In the genomic region with DNA sequence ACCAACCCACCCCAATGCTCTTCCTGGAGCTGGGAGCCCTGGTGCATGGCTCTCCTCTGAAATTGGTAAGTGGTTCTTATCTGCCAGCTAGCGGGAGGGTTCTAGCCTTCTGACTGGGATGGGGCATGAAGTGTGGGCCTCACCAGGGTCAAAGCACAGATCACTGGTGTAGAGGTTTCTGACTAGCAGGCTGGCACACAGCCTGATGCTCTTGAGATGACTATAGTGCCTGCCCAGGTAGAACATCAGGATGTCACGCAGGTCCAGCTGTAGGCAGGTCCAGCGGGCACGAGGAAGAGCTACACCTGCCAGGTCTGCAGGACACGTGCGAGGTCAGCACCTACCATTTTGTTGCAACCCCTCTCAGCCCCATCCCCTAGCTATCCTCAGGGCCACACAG, we compare ENCODE assay signal across 8 mouse cellular contexts. TPM values are rescaled to one million over a fixed set of nuclear protein-coding genes. Genes with fewer than 3 reads are reported as not detected.
A peak's percentile ranks its signal among the peaks of the same experiment; 100 is the strongest.
DNase-seq lines count a peak whose midpoint lies in the region; ATAC-seq and TF ChIP-seq lines count a peak whose summit lies in the region.

No protein-coding gene starts in this region.

- no peak overlapping the region for H3K9ac ChIP-seq in heart, embryonic 11.5 days (ENCODE audit: low read depth, low read length)
- peak overlapping the region; percentile 69 for H3K9ac ChIP-seq in MEL (ENCODE audit: control insufficient read depth, low read depth, low read length, poor library complexity, severe bottlenecking)
- peak overlapping the region; percentile 83; the same call in 1 of the 2 replicates for H3K9ac ChIP-seq in hindbrain, embryonic 14.5 days
- peak overlapping the region; percentile 88; the same call in 1 of the 2 replicates for H3K9ac ChIP-seq in midbrain, embryonic 12.5 days (replicated peaks)

- DNase-seq in heart, postnatal 25 days (ENCODE audit: low spot score): no peak
- DNase-seq in MEL (ENCODE audit: low read depth, low spot score): no peak
- no peak for DNase-seq in hindbrain, embryonic 14.5 days (ENCODE audit: low spot score)
- no peak for DNase-seq in left cerebral cortex, adult 11 months (ENCODE audit: low spot score)
- DNase-seq in lung, postnatal 4 days: no peak
- DNase-seq in urinary bladder, postnatal 25 days (ENCODE audit: low spot score): no peak

- intact Hi-C loops in heart, postnatal 25 days (cut with DNase I): no loop called here

- TF ChIP-seq EP300 in MEL (IDR thresholded peaks at IDR 0.05; ENCODE audit: low read depth in 1 of 2, low read length in 2 of 2): no peak

- H3K27me3 ChIP-seq in heart, embryonic 11.5 days (ENCODE audit: control insufficient read depth, insufficient read depth, low read length): no peaks in the 10 kb centered on the region
- no peaks in the 10 kb centered on the region for H3K27me3 ChIP-seq in MEL (ENCODE audit: control insufficient read depth in 1 of 2, insufficient read depth in 2 of 2, low read length in 2 of 2)
- H3K27me3 ChIP-seq in hindbrain, embryonic 14.5 days (ENCODE audit: control insufficient read depth, insufficient read depth, low read length): no peaks in the 10 kb centered on the region
- no peaks in the 10 kb centered on the region for H3K27me3 ChIP-seq in midbrain, embryonic 12.5 days

- H3K79me2 ChIP-seq in MEL (ENCODE audit: control insufficient read depth, insufficient read depth, low read length, poor library complexity): peaks cover 3% of the 10 kb centered on the region

- H3K36me3 ChIP-seq in heart, embryonic 11.5 days (ENCODE audit: control insufficient read depth, insufficient read depth, low read length): no peaks in the 10 kb centered on the region
- H3K36me3 ChIP-seq in MEL (ENCODE audit: control insufficient read depth in 1 of 2, insufficient read depth in 2 of 2, low read length in 2 of 2): peaks cover 0 to 9% of the 10 kb centered on the region in 2 experiments; a peak in 2 of 4 replicates
- no peaks in the 10 kb centered on the region for H3K36me3 ChIP-seq in hindbrain, embryonic 14.5 days (replicated peaks; ENCODE audit: control insufficient read depth, insufficient read depth)
- peaks cover 11% of the 10 kb centered on the region for H3K36me3 ChIP-seq in midbrain, embryonic 12.5 days

- H3K4me3 ChIP-seq in heart, embryonic 11.5 days (ENCODE audit: low read depth, low read length): no peak overlapping the region
- no peak overlapping the region for H3K4me3 ChIP-seq in MEL (ENCODE audit: control insufficient read depth in 1 of 2, insufficient read depth in 1 of 2, low read depth in 2 of 2, low read length in 2 of 2)
- peak overlapping the region; percentile 68; the same call in 1 of the 2 replicates for H3K4me3 ChIP-seq in hindbrain, embryonic 14.5 days (replicated peaks; ENCODE audit: low read length)
- H3K4me3 ChIP-seq in midbrain, embryonic 12.5 days: peak overlapping the region; percentile 57

- no peak overlapping the region for H3K27ac ChIP-seq in heart, embryonic 11.5 days (ENCODE audit: low read depth, low read length)
- H3K27ac ChIP-seq in MEL (ENCODE audit: control insufficient read depth, low read depth, low read length): no peak overlapping the region
- no peak overlapping the region for H3K27ac ChIP-seq in hindbrain, embryonic 14.5 days
- 0 out of 2 replicates have a peak overlapping the region, but pooled peaks have one; percentile 86 for H3K27ac ChIP-seq in midbrain, embryonic 12.5 days (replicated peaks)

- TF ChIP-seq POLR2A in MEL (IDR thresholded peaks at IDR 0.05; ENCODE audit: control insufficient read depth in 1 of 2, insufficient read depth in 1 of 2, low read depth in 1 of 2, low read length in 2 of 2, poor library complexity in 1 of 2): no peak

- TF ChIP-seq CTCF in MEL (IDR thresholded peaks at IDR 0.05 in 2 of 3, conservative IDR thresholded peaks at IDR 0.05 in 1 of 3; ENCODE audit: control insufficient read depth in 1 of 3, insufficient read depth in 1 of 3, low read depth in 2 of 3, low read length in 3 of 3, poor library complexity in 1 of 3, severe bottlenecking in 1 of 3): no peak

- H3K9me3 ChIP-seq in heart, embryonic 11.5 days (replicated peaks; ENCODE audit: control insufficient read depth, low read length): no peaks in the 10 kb centered on the region
- no peaks in the 10 kb centered on the region for H3K9me3 ChIP-seq in MEL (replicated peaks; ENCODE audit: insufficient read depth, low read length)
- H3K9me3 ChIP-seq in hindbrain, embryonic 14.5 days (ENCODE audit: control insufficient read depth, low read length): no peaks in the 10 kb centered on the region
- no peaks in the 10 kb centered on the region for H3K9me3 ChIP-seq in midbrain, embryonic 12.5 days

- peak overlapping the region; percentile 85; the same call in 1 of the 2 replicates for H3K4me2 ChIP-seq in heart, embryonic 11.5 days
- H3K4me2 ChIP-seq in hindbrain, embryonic 14.5 days (replicated peaks): peak overlapping the region; percentile 94
- peak overlapping the region; percentile 91 for H3K4me2 ChIP-seq in midbrain, embryonic 12.5 days (replicated peaks)

- 89% methylated on average over 6 of the region's 6 CpGs for WGBS in heart, embryonic 11.5 days (ENCODE audit: insufficient replicate concordance)
- 94% methylated on average over 6 of the region's 6 CpGs for WGBS in hindbrain, embryonic 14.5 days
- WGBS in midbrain, embryonic 12.5 days: 82% methylated on average over 6 of the region's 6 CpGs

- peaks cover 4% of the 10 kb centered on the region; the same call in 1 of the 2 replicates for H3K4me1 ChIP-seq in heart, embryonic 11.5 days (ENCODE audit: control insufficient read depth, insufficient read depth, low read length)
- peaks cover 0 to 16% of the 10 kb centered on the region in 2 experiments; a peak in 2 of 4 replicates for H3K4me1 ChIP-seq in MEL (ENCODE audit: control insufficient read depth in 1 of 2, insufficient read depth in 2 of 2, low read length in 2 of 2)
- H3K4me1 ChIP-seq in hindbrain, embryonic 14.5 days (replicated peaks; ENCODE audit: control insufficient read depth, insufficient read depth, low read length): peaks cover 14% of the 10 kb centered on the region
- H3K4me1 ChIP-seq in midbrain, embryonic 12.5 days: peaks cover 18% of the 10 kb centered on the region

- no peak for TF ChIP-seq RAD21 in MEL (IDR thresholded peaks at IDR 0.05; ENCODE audit: low read depth, low read length)

- no peak for ATAC-seq in heart, embryonic 11.5 days (replicated peaks; ENCODE audit: insufficient number of reproducible peaks, low FRiP score, low TSS enrichment)
- no peak for ATAC-seq in hindbrain, embryonic 14.5 days (ENCODE audit: low FRiP score)
- ATAC-seq in midbrain, embryonic 12.5 days (ENCODE audit: low FRiP score, low read depth): no peak

TF ChIP-seq in MEL, 35 proteins besides CTCF, POLR2A, EP300 and RAD21 (continues in another document):
- TF ChIP-seq ZKSCAN1 (IDR thresholded peaks at IDR 0.05; ENCODE audit: low read depth, low read length) (no peak), MXI1 (IDR thresholded peaks at IDR 0.05; ENCODE audit: low read depth, low read length) (no peak), TAL1 (IDR thresholded peaks at IDR 0.05; ENCODE audit: low read length) (no peak)

RNA-seq across cellular contexts. Expression of gene Wdr90, which starts 1.1 kb away (rescaled TPM):
- polyA plus RNA-seq in heart, embryonic 11.5 days (2014; fragmentation: Nextera tagmentation; extraction: Ambion mirVana): 12.3 and 14.0 TPM in 2 replicates
- 1 to 10 TPM; 2.8 to 2.9 TPM for total RNA-seq in heart, postnatal 25 days (2021)
- total RNA-seq in MEL (2012; rRNA removed): 22.5 and 23.7 TPM in 2 replicates
- 10 to 100 TPM in 1 of 2 experiments, not detected in 1; 44.5 TPM for polyA plus RNA-seq in MEL (2012; ENCODE audit: insufficient read depth in 1 of 2, insufficient read length in 2 of 2, low read depth in 1 of 2, low replicate concordance in 2 of 2, missing spikeins in 1 of 2)
- 13.1 and 14.2 TPM in 2 replicates for polyA plus RNA-seq in hindbrain, embryonic 14.5 days (2014; fragmentation: Nextera tagmentation; extraction: Ambion mirVana)
- 38.1 and 38.5 TPM in 2 replicates for polyA plus RNA-seq in midbrain, embryonic 12.5 days (2016; fragmentation: Nextera tagmentation; extraction: Ambion mirVana)

RNA-seq across cellular contexts. Expression of gene Mcrip2, which starts 8.3 kb away (rescaled TPM):
- 160 and 168 TPM in 2 replicates for polyA plus RNA-seq in heart, embryonic 11.5 days (2014; fragmentation: Nextera tagmentation; extraction: Ambion mirVana)
- total RNA-seq in heart, postnatal 25 days (2021): 100 to 1,000 TPM; 261 to 270 TPM
- 73.9 and 88.9 TPM in 2 replicates for total RNA-seq in MEL (2012; rRNA removed)
- polyA plus RNA-seq in MEL (2012; ENCODE audit: insufficient read depth in 1 of 2, insufficient read length in 2 of 2, low read depth in 1 of 2, low replicate concordance in 2 of 2, missing spikeins in 1 of 2): 100 to 1,000 TPM; 107 to 281 TPM
- 26.8 and 27.3 TPM in 2 replicates for polyA plus RNA-seq in hindbrain, embryonic 14.5 days (2014; fragmentation: Nextera tagmentation; extraction: Ambion mirVana)
- 6.8 and 8.5 TPM in 2 replicates for polyA plus RNA-seq in midbrain, embryonic 12.5 days (2016; fragmentation: Nextera tagmentation; extraction: Ambion mirVana)

RNA-seq across cellular contexts. Expression of gene Mettl26, which starts 14.6 kb away (rescaled TPM):
- 42.7 and 46.0 TPM in 2 replicates for polyA plus RNA-seq in heart, embryonic 11.5 days (2014; fragmentation: Nextera tagmentation; extraction: Ambion mirVana)
- total RNA-seq in heart, postnatal 25 days (2021): 10 to 100 TPM; 13.6 to 14.4 TPM
- total RNA-seq in MEL (2012; rRNA removed): 31.7 and 33.6 TPM in 2 replicates
- polyA plus RNA-seq in MEL (2012; ENCODE audit: insufficient read depth in 1 of 2, insufficient read length in 2 of 2, low read depth in 1 of 2, low replicate concordance in 2 of 2, missing spikeins in 1 of 2): 10 to 100 TPM in 1 of 2 experiments, not detected in 1; 50.6 TPM
- polyA plus RNA-seq in hindbrain, embryonic 14.5 days (2014; fragmentation: Nextera tagmentation; extraction: Ambion mirVana): 58.5 and 67.3 TPM in 2 replicates
- 59.5 and 65.2 TPM in 2 replicates for polyA plus RNA-seq in midbrain, embryonic 12.5 days (2016; fragmentation: Nextera tagmentation; extraction: Ambion mirVana)

RNA-seq across cellular contexts. Expression of gene Rhot2, which starts 15.6 kb away (rescaled TPM):
- 9.6 and 11.9 TPM in 2 replicates for polyA plus RNA-seq in heart, embryonic 11.5 days (2014; fragmentation: Nextera tagmentation; extraction: Ambion mirVana)
- 100 to 1,000 TPM; 120 to 125 TPM for total RNA-seq in heart, postnatal 25 days (2021)
- total RNA-seq in MEL (2012; rRNA removed): 24.9 and 29.1 TPM in 2 replicates
- 10 to 100 TPM in 1 of 2 experiments, not detected in 1; 54.5 TPM for polyA plus RNA-seq in MEL (2012; ENCODE audit: insufficient read depth in 1 of 2, insufficient read length in 2 of 2, low read depth in 1 of 2, low replicate concordance in 2 of 2, missing spikeins in 1 of 2)
- 6.5 and 9.9 TPM in 2 replicates for polyA plus RNA-seq in hindbrain, embryonic 14.5 days (2014; fragmentation: Nextera tagmentation; extraction: Ambion mirVana)
- 17.7 and 21.1 TPM in 2 replicates for polyA plus RNA-seq in midbrain, embryonic 12.5 days (2016; fragmentation: Nextera tagmentation; extraction: Ambion mirVana)

RNA-seq across cellular contexts. Expression of gene Gm20683, which starts 18.7 kb away (rescaled TPM):
- 0.70 and 1.1 TPM in 2 replicates for polyA plus RNA-seq in heart, embryonic 11.5 days (2014; fragmentation: Nextera tagmentation; extraction: Ambion mirVana)
- total RNA-seq in heart, postnatal 25 days (2021): 1 to 10 TPM; 2.8 to 3.6 TPM
- 2.8 and 4.9 TPM in 2 replicates for total RNA-seq in MEL (2012; rRNA removed)
- polyA plus RNA-seq in MEL (2012; ENCODE audit: insufficient read depth in 1 of 2, insufficient read length in 2 of 2, low read depth in 1 of 2, low replicate concordance in 2 of 2, missing spikeins in 1 of 2): 1 to 10 TPM in 1 of 2 experiments, not detected in 1; 6.8 TPM
- polyA plus RNA-seq in hindbrain, embryonic 14.5 days (2014; fragmentation: Nextera tagmentation; extraction: Ambion mirVana): 8.7 and 9.3 TPM in 2 replicates
- polyA plus RNA-seq in midbrain, embryonic 12.5 days (2016; fragmentation: Nextera tagmentation; extraction: Ambion mirVana): 2.5 and 3.7 TPM in 2 replicates

Comparison
In these comparisons a context has a peak if more than half of its experiments do, and no peak if none do; other contexts are left out.
1. H3K4me3 ChIP-seq: peak in hindbrain, embryonic 14.5 days (single experiment) and midbrain, embryonic 12.5 days (single experiment); none in heart, embryonic 11.5 days (single experiment) and MEL (0 of 2).
2. Peak in every context shown above with its lines, with median percentiles within 50 percentile points of each other: H3K4me2 ChIP-seq.